Mouse (Mus musculus): ENCODE measurements around the gene Fdxacb1. TPM values are rescaled to one million over a fixed set of nuclear protein-coding genes. Genes with fewer than 3 reads are reported as not detected.

Gene Fdxacb1
- polyA plus RNA-seq, 1 experiment from 2014 or later, result 14.3 TPM

DNA sequence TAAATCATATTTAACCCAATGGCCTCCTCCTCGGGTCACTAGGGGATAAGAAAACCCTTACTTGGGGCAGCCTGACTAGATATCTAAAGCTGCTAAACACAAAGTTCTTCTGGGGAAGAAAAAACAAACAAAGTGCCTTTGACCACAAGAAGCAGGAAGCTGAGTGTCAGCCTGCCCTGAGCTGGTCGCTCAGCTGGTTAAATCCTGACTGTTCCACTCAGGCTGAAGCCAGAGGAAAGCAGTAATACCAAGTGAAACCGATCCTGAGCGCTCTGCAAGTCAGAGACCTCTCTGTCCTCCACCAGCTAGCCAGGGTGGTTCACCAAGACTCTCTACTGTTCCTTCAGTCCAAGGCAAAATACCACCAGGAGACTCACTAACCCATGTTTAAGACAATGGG is 38.4 kb upstream of the Fdxacb1 start:
- 67% methylated on average over 4 of the region's 4 CpGs for WGBS
- H3K9ac ChIP-seq (replicated peaks), result no peak overlapping the region
- H3K4me1 ChIP-seq (replicated peaks), result peaks cover 47% of the 10 kb centered on the region
- no peak overlapping the region for H3K4me2 ChIP-seq (replicated peaks)
- no peak overlapping the region for H3K27ac ChIP-seq
- H3K36me3 ChIP-seq, result no peaks in the 10 kb centered on the region
- H3K9me3 ChIP-seq, result no peaks in the 10 kb centered on the region
- no peak overlapping the region for H3K4me3 ChIP-seq (replicated peaks)
- H3K27me3 ChIP-seq, result no peaks in the 10 kb centered on the region
- ATAC-seq, result no peak

DNA sequence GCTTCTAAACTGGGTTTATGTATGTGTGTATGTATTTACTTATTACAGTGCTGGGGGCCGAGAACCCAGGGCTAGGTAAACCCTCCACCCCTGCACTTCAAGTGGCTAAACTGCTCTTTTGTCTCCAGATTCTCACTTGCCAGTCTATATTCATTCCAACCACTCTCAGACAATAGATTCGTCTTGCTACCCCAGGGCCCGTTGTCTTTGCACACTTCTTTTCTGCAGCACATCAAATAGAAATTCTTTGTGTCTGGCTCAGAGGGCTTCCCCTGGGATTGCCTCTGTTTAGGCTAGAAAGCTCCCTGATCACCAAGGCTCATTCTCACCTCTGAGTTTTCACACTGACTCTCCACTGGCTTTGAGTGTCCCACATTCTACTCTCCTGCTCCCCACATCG is 35.5 kb upstream of the Fdxacb1 start:
- H3K27me3 ChIP-seq, result no peaks in the 10 kb centered on the region
- no peak overlapping the region for H3K9ac ChIP-seq (replicated peaks)
- no peak for ATAC-seq
- no peak overlapping the region for H3K4me3 ChIP-seq (replicated peaks)
- peak overlapping the region; percentile 22 for H3K27ac ChIP-seq
- 5% methylated on average over 4 of the region's 4 CpGs for WGBS
- no peaks in the 10 kb centered on the region for H3K9me3 ChIP-seq
- H3K4me1 ChIP-seq (replicated peaks), result peaks cover 24% of the 10 kb centered on the region
- no peaks in the 10 kb centered on the region for H3K36me3 ChIP-seq
- no peak overlapping the region for H3K4me2 ChIP-seq (replicated peaks)

DNA sequence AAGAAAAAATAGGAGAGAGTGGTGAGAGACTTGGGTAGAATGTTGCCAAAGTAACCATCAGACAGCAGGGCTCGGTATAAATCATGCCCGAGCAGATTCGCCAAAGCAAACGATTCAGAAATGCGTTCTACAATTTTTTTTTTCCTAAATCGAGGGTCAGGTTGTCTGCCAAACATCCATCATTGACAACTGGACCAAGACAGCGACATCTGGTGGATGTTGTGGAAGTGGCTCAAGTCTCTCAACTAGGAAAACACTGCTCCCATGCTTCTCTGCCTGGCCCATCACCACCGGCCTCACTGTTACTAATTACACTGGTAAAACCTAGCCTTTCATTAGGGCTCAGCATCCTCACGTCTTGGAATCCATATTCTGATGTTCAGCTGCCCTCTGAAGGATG is 33.0 kb upstream of the Fdxacb1 start:
- no peak for ATAC-seq
- H3K27ac ChIP-seq, result no peak overlapping the region
- 4% methylated on average over 9 of the region's 9 CpGs for WGBS
- no peaks in the 10 kb centered on the region for H3K9me3 ChIP-seq
- 0 out of 2 replicates have a peak overlapping the region, but pooled peaks have one; percentile 4 for H3K4me3 ChIP-seq (replicated peaks)
- H3K4me2 ChIP-seq (replicated peaks), result peak overlapping the region; percentile 38
- H3K4me1 ChIP-seq (replicated peaks), result peaks cover 27% of the 10 kb centered on the region
- H3K27me3 ChIP-seq, result no peaks in the 10 kb centered on the region
- no peak overlapping the region for H3K9ac ChIP-seq (replicated peaks)
- H3K36me3 ChIP-seq, result no peaks in the 10 kb centered on the region

DNA sequence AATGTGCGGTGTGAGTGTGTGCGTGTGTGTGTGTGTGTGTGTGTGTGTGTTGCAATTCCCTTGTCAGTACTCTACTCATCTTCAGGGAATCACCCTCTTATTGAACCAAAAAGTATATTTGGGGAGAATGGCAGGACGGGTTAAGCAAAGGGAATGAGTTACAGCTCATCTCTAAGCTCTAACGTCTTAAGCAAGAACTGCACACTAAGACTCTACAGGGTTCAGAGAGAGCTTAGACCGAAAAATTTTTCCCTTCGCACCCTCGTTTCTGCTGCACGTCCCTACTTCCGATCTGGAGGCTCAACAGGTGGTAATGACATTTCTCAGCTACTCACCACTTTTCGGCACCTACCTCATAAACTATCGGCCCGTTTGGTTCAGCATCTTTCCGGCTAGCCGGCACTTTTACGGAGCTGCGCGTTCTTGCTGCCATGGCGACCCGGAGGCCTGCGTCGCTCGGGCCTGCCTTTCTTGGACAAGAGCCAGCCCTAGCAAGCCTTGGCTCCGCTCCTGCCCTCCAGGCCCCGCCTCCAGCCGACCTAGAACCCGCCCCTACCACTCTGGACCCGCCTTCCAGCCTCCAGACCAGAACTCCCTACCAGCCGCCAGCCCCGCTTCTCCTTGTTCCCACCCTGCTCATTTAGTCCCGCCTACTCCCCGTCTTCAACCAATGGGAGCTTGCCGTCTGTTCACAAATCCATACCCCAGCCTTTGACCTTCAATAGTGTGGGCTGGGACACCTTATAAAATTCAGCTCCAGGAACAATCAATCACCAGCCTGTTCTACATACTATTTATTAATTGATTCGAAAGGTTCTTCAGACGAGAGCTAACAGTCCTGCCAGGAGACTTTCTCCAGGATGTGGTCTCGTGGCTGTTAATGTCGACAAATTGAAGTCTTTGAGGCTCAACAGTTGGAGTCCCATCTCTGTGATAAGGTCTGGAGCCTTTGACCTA is 28.8 kb upstream of the Fdxacb1 start, which contains the start of gene Dixdc1:
Gene Dixdc1, minus strand, starts transcription at position 604 of the 957 bp plus-strand sequence.
- Histone ChIP-seq H3K4me2 (replicated peaks) (peak within 1 kb of the TSS; percentile 59), H3K9ac (replicated peaks) (no peak within 1 kb of the TSS), H3K27me3 (no peaks in the 10 kb centered on the region), H3K4me3 (replicated peaks) (peak within 1 kb of the TSS; percentile 34), H3K4me1 (replicated peaks) (peaks cover 13% of the 10 kb centered on the region), H3K27ac (no peak within 1 kb of the TSS), H3K9me3 (no peaks in the 10 kb centered on the region), H3K36me3 (no peaks in the 10 kb centered on the region)
- ATAC-seq, result peak; percentile 97
- 15% methylated on average over 36 of the region's 36 CpGs for WGBS

GRCm38 (mm10) chr9:50740867-50741784 is 26.9 kb upstream of the Fdxacb1 start:
- Histone ChIP-seq H3K4me3 (replicated peaks) (no peak overlapping the region), H3K9me3 (no peaks in the 10 kb centered on the region), H3K4me1 (replicated peaks) (peaks cover 13% of the 10 kb centered on the region), H3K27ac (no peak overlapping the region), H3K9ac (replicated peaks) (no peak overlapping the region), H3K4me2 (replicated peaks) (no peak overlapping the region), H3K27me3 (peaks cover 3% of the 10 kb centered on the region; the same call in 1 of the 2 replicates), H3K36me3 (no peaks in the 10 kb centered on the region)
- no peak for ATAC-seq
- WGBS, result 90% methylated on average over 14 of the region's 14 CpGs

GRCm38 (mm10) chr9:50742261-50742660 is 25.8 kb upstream of the Fdxacb1 start:
- H3K36me3 ChIP-seq, result no peaks in the 10 kb centered on the region
- no peak overlapping the region for H3K9ac ChIP-seq (replicated peaks)
- H3K27ac ChIP-seq, result no peak overlapping the region
- 93% methylated on average over 3 of the region's 3 CpGs for WGBS
- peaks cover 17% of the 10 kb centered on the region for H3K4me1 ChIP-seq (replicated peaks)
- no peak overlapping the region for H3K4me2 ChIP-seq (replicated peaks)
- no peak overlapping the region for H3K4me3 ChIP-seq (replicated peaks)
- ATAC-seq, result no peak
- peaks cover 10% of the 10 kb centered on the region; the same call in 1 of the 2 replicates for H3K27me3 ChIP-seq
- H3K9me3 ChIP-seq, result no peaks in the 10 kb centered on the region

- H3K27ac ChIP-seq, result no peak overlapping the region
- WGBS, result 77% methylated on average over 2 of the region's 2 CpGs
These were observed 25.3 kb upstream of the Fdxacb1 start for GRCm38 (mm10) chr9:50742744-50743143.

GRCm38 (mm10) chr9:50745806-50746205 is 22.2 kb upstream of the Fdxacb1 start:
- no peak for ATAC-seq
- WGBS, result 15% methylated on average over 7 of the region's 7 CpGs
- H3K9ac ChIP-seq (replicated peaks), result no peak overlapping the region; the same call in 1 of the 2 replicates

More at GRCm38 (mm10) chr9:50742744-50743143, 25.3 kb upstream of the Fdxacb1 start:
- H3K27me3 ChIP-seq, result peaks cover 13% of the 10 kb centered on the region; the same call in 1 of the 2 replicates
- no peak for ATAC-seq
- no peak overlapping the region for H3K4me3 ChIP-seq (replicated peaks)
- H3K9ac ChIP-seq (replicated peaks), result no peak overlapping the region
- H3K4me1 ChIP-seq (replicated peaks), result peaks cover 17% of the 10 kb centered on the region
- no peaks in the 10 kb centered on the region for H3K36me3 ChIP-seq
- no peaks in the 10 kb centered on the region for H3K9me3 ChIP-seq
- H3K4me2 ChIP-seq (replicated peaks), result no peak overlapping the region

GRCm38 (mm10) chr9:50746214-50746677 is 21.8 kb upstream of the Fdxacb1 start, which contains the start of gene 2310030G06Rik:
Gene 2310030G06Rik (minus strand): TSS chr9:50746536.
- 2% methylated on average over 19 of the region's 19 CpGs for WGBS
- ATAC-seq, result no peak
- H3K36me3 ChIP-seq, result no peaks in the 10 kb centered on the region
- H3K4me3 ChIP-seq (replicated peaks), result peak within 1 kb of the TSS; percentile 37
- H3K9me3 ChIP-seq, result no peaks in the 10 kb centered on the region
- H3K4me2 ChIP-seq (replicated peaks), result peak within 1 kb of the TSS; percentile 57
- peak within 1 kb of the TSS; percentile 30; the same call in 1 of the 2 replicates for H3K9ac ChIP-seq (replicated peaks)
- H3K27ac ChIP-seq, result no peak within 1 kb of the TSS
- peaks cover 9% of the 10 kb centered on the region; the same call in 1 of the 2 replicates for H3K4me1 ChIP-seq (replicated peaks)
- H3K27me3 ChIP-seq, result peaks cover 13% of the 10 kb centered on the region; the same call in 1 of the 2 replicates

More at GRCm38 (mm10) chr9:50745806-50746205, 22.2 kb upstream of the Fdxacb1 start:
- Histone ChIP-seq H3K4me3 (replicated peaks) (peak overlapping the region; percentile 37), H3K9me3 (no peaks in the 10 kb centered on the region), H3K27me3 (peaks cover 13% of the 10 kb centered on the region; the same call in 1 of the 2 replicates), H3K4me1 (replicated peaks) (peaks cover 9% of the 10 kb centered on the region; the same call in 1 of the 2 replicates), H3K36me3 (no peaks in the 10 kb centered on the region), H3K4me2 (replicated peaks) (peak overlapping the region; percentile 57), H3K27ac (no peak overlapping the region)

GRCm38 (mm10) chr9:50750706-50751105 is 17.3 kb upstream of the Fdxacb1 start:
- H3K27me3 ChIP-seq, result peaks cover 13% of the 10 kb centered on the region; the same call in 1 of the 2 replicates
- H3K4me3 ChIP-seq (replicated peaks), result no peak overlapping the region
- no peaks in the 10 kb centered on the region for H3K36me3 ChIP-seq
- no peak for ATAC-seq
- H3K9ac ChIP-seq (replicated peaks), result no peak overlapping the region
- H3K27ac ChIP-seq, result no peak overlapping the region
- no peaks in the 10 kb centered on the region for H3K9me3 ChIP-seq
- 75% methylated on average over 6 of the region's 6 CpGs for WGBS
- peaks cover 9% of the 10 kb centered on the region; the same call in 1 of the 2 replicates for H3K4me1 ChIP-seq (replicated peaks)
- H3K4me2 ChIP-seq (replicated peaks), result no peak overlapping the region

- Histone ChIP-seq H3K9ac (replicated peaks) (no peak within 1 kb of the TSS), H3K9me3 (no peaks in the 10 kb centered on the region), H3K36me3 (no peaks in the 10 kb centered on the region), H3K27me3 (0 out of 2 replicates have a peak, but pooled peaks cover 10% of the 10 kb centered on the region), H3K4me2 (replicated peaks) (no peak within 1 kb of the TSS), H3K27ac (no peak within 1 kb of the TSS), H3K4me3 (replicated peaks) (no peak within 1 kb of the TSS), H3K4me1 (replicated peaks) (peaks cover 3% of the 10 kb centered on the region; the same call in 1 of the 2 replicates)
- whole genome bisulfite sequencing, result 78% methylated on average over 22 of the region's 22 CpGs
- ATAC-seq, result no peak
These were observed 16.7 kb upstream of the Fdxacb1 start, which contains the start of gene Cryab for GRCm38 (mm10) chr9:50751323-50751722. Gene Cryab (plus strand): TSS chr9:50751325.
